Mouse (Mus musculus): ENCODE results near the gene Rnf220. TPM values are rescaled to one million over a fixed set of nuclear protein-coding genes. Genes with fewer than 3 reads are reported as not detected.

Gene Rnf220
- polyA plus RNA-seq, 1 experiment from 2014 or later: 17.3 TPM

DNA sequence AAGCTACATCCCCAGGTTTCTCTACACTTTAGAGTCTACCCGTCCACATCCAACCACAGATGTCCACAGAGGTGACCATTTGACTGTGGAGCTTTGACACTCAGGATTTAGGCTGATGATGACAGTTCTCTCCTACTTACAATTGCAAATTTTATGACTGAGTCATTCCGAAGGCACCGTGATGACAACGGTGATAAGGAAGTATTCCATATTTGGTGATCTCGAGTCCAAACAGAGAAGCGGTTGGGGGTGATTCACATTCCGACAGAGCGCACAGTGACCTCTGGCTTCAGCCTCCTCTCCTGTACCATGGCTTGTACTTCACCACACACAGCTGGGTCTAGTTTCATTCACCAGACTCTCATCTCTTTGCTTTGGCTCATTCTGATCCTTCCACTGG is 115.0 kb downstream of the Rnf220 start:
- no peak for DNase-seq

DNA sequence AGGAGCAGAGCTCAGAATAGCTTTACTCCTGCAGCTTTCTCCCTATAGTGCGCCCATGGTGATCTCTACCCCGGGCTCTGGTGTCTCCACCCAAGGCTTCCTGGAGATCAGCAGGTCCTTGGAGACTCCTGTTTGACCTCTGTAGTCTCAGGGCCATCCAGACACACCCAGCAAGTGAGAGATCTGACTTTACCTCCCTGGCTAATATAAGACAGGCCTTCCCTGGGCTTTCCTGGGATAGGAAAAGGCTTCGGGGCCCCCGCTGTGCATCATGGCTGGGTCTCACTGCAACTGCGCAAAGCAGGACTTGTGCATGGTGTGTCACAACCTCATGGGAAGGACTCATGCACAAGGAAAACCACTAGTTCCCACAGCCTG is 116.3 kb downstream of the Rnf220 start:
- no peaks in the 10 kb centered on the region for H3K4me1 ChIP-seq (ENCODE audit: insufficient read depth)
- H3K9me3 ChIP-seq (ENCODE audit: low read length): no peaks in the 10 kb centered on the region
- no peaks in the 10 kb centered on the region for H3K36me3 ChIP-seq (replicated peaks; ENCODE audit: insufficient read depth, low read length)
- ATAC-seq (no peak), DNase-seq (no peak)
- no peak for TF ChIP-seq CTCF (IDR thresholded peaks at IDR 0.05; ENCODE audit: low read depth)
- no peak for TF ChIP-seq EP300 (IDR thresholded peaks at IDR 0.05; ENCODE audit: low read depth)
- H3K27me3 ChIP-seq (ENCODE audit: insufficient read depth, low read length): no peaks in the 10 kb centered on the region
- H3K4me2 ChIP-seq (ENCODE audit: low read depth, low read length): no peak overlapping the region
- H3K4me3 ChIP-seq (ENCODE audit: low read depth, low read length): no peak overlapping the region
- no peak overlapping the region for H3K27ac ChIP-seq (ENCODE audit: low read depth)
- 88% methylated on average over 5 of the region's 5 CpGs for WGBS (ENCODE audit: insufficient replicate concordance)
- H3K9ac ChIP-seq (replicated peaks): no peak overlapping the region

More for the DNA sequence above, 115.0 kb downstream of the Rnf220 start:
- no peak overlapping the region for H3K4me3 ChIP-seq (ENCODE audit: low read depth, low read length)
- no peak for TF ChIP-seq EP300 (IDR thresholded peaks at IDR 0.05; ENCODE audit: low read depth)
- TF ChIP-seq CTCF (IDR thresholded peaks at IDR 0.05; ENCODE audit: low read depth): no peak
- no peak for ATAC-seq
- H3K9ac ChIP-seq (replicated peaks): no peak overlapping the region
- no peaks in the 10 kb centered on the region for H3K4me1 ChIP-seq (ENCODE audit: insufficient read depth)
- H3K27me3 ChIP-seq (ENCODE audit: insufficient read depth, low read length): no peaks in the 10 kb centered on the region
- 78% methylated on average over 8 of the region's 8 CpGs for WGBS (ENCODE audit: insufficient replicate concordance)
- no peaks in the 10 kb centered on the region for H3K36me3 ChIP-seq (replicated peaks; ENCODE audit: insufficient read depth, low read length)
- H3K27ac ChIP-seq (ENCODE audit: low read depth): no peak overlapping the region
- H3K4me2 ChIP-seq (ENCODE audit: low read depth, low read length): no peak overlapping the region
- H3K9me3 ChIP-seq (ENCODE audit: low read length): no peaks in the 10 kb centered on the region

DNA sequence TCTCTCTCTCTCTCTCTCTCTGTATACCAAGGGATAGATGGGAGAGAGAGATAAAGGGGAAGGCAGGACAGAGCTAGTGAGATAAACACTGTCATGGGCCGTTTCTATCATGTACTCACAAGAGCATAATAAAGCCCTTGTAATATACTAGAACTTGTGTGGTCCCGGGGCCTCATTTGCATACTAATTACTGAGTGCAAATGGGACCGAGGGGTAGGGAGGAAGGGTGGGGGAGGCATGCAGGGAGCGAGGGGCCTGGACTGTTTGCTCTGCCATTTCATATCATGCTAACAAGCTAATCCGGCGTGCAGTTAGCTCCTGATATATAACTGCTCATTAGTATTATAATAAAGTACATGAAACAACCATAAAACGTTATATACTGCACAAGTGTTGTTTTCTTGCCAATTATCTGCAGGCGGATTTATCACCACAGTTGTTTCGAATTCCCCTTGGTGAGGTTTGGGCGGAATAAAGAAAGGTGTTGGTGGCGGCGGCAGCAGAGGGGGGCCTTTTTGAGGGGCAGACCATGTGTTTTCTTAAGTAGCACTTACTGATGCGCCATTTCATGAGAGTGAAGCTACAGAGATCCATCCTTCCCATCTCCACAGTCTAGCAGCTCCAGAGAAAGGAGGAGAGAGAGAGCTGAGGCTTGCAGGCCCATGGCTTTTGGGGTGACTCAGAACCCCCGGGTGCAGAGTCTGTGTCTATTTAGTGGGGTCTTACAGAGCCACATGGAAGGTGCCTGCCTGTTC is 116.9 kb downstream of the Rnf220 start:
- Histone ChIP-seq H3K9me3 (ENCODE audit: low read length) (no peaks in the 10 kb centered on the region), H3K36me3 (replicated peaks; ENCODE audit: insufficient read depth, low read length) (no peaks in the 10 kb centered on the region), H3K4me3 (ENCODE audit: low read depth, low read length) (no peak overlapping the region), H3K9ac (replicated peaks) (no peak overlapping the region), H3K27me3 (ENCODE audit: insufficient read depth, low read length) (no peaks in the 10 kb centered on the region), H3K4me2 (ENCODE audit: low read depth, low read length) (no peak overlapping the region), H3K27ac (ENCODE audit: low read depth) (no peak overlapping the region), H3K4me1 (ENCODE audit: insufficient read depth) (no peaks in the 10 kb centered on the region)
- TF ChIP-seq CTCF (IDR thresholded peaks at IDR 0.05; ENCODE audit: low read depth) (no peak), EP300 (IDR thresholded peaks at IDR 0.05; ENCODE audit: low read depth) (no peak)
- 70% methylated on average over 14 of the region's 14 CpGs for WGBS (ENCODE audit: insufficient replicate concordance)
- DNase-seq: no peak
- no peak for ATAC-seq

DNA sequence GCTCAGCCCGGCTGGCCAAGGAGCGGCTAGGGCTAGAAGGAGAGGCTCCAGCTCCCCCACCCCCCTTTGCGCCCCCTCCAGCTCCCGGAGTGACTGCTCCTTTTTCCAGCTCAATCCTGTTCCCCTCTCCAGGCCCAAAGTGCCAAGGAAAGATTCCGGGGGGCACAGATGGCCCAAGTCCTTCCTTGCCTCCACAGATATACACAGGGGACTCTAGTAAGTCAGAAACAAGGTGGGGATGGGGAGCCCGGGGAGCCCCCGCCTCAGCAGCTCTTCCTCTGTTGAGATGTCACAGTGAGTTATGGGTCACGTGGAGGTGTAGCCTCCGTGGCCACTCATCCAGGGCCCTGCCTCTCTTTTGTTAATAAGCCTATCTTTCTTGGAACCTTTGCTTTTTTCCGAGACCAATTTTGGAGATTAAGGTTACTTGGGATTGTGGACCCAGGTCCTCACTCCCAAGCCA is 122.7 kb downstream of the Rnf220 start:
- H3K27ac ChIP-seq (ENCODE audit: low read depth): no peak overlapping the region
- peaks cover 5% of the 10 kb centered on the region; the same call in 1 of the 2 replicates for H3K4me1 ChIP-seq (ENCODE audit: insufficient read depth)
- H3K4me3 ChIP-seq (ENCODE audit: low read depth, low read length): no peak overlapping the region
- no peak overlapping the region for H3K9ac ChIP-seq (replicated peaks)
- no peaks in the 10 kb centered on the region for H3K9me3 ChIP-seq (ENCODE audit: low read length)
- WGBS (ENCODE audit: insufficient replicate concordance): 68% methylated on average over 10 of the region's 10 CpGs
- H3K27me3 ChIP-seq (ENCODE audit: insufficient read depth, low read length): no peaks in the 10 kb centered on the region; the same call in 1 of the 2 replicates
- no peak overlapping the region for H3K4me2 ChIP-seq (ENCODE audit: low read depth, low read length)
- no peaks in the 10 kb centered on the region for H3K36me3 ChIP-seq (replicated peaks; ENCODE audit: insufficient read depth, low read length)
- no peak for ATAC-seq
- TF ChIP-seq EP300 (IDR thresholded peaks at IDR 0.05; ENCODE audit: low read depth) (no peak), CTCF (IDR thresholded peaks at IDR 0.05; ENCODE audit: low read depth) (no peak)
- DNase-seq: no peak

DNA sequence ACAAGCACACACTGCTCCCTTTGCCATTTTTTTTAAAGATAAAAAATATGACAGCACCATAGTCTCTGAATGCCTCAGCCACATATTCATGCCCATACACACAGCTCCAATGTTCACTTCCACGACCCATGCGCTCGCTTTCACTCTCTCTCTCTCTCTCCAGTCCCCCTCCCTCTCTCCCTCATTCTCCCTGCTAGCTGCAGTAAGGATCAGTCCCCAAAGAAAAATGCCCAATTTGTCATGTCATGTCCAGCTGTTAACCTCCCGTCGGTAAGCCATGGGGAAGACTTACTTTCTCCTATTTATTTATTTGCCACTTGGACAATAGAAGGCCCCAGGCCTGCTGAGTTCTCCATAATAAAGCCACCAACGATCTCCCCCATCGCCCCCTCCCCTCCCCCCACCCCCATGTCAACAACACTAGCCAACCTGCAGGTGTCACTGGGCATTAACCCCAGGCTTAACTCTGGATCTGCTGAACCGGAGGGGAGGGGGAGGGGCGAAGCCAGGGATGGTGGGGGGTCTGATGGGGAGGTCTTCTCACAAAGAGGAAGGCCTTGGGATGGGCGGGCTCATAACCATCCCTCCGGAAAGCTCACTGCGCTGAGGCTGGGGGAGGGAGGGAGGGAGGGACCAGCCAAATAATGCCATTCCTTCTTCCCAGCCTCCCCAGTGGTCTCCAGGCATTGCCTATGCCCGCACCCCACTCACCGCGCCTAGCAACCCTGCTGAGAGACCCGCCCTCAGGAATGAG is 123.4 kb downstream of the Rnf220 start:
- no peak for DNase-seq
- Histone ChIP-seq H3K27me3 (ENCODE audit: insufficient read depth, low read length) (no peaks in the 10 kb centered on the region; the same call in 1 of the 2 replicates), H3K9ac (replicated peaks) (no peak overlapping the region), H3K4me1 (ENCODE audit: insufficient read depth) (peaks cover 5% of the 10 kb centered on the region; the same call in 1 of the 2 replicates), H3K4me2 (ENCODE audit: low read depth, low read length) (no peak overlapping the region), H3K27ac (ENCODE audit: low read depth) (no peak overlapping the region), H3K4me3 (ENCODE audit: low read depth, low read length) (no peak overlapping the region), H3K36me3 (replicated peaks; ENCODE audit: insufficient read depth, low read length) (no peaks in the 10 kb centered on the region), H3K9me3 (ENCODE audit: low read length) (no peaks in the 10 kb centered on the region)
- TF ChIP-seq CTCF (IDR thresholded peaks at IDR 0.05; ENCODE audit: low read depth) (no peak), EP300 (IDR thresholded peaks at IDR 0.05; ENCODE audit: low read depth) (no peak)
- no peak for ATAC-seq
- WGBS (ENCODE audit: insufficient replicate concordance): 45% methylated on average over 16 of the region's 16 CpGs

DNA sequence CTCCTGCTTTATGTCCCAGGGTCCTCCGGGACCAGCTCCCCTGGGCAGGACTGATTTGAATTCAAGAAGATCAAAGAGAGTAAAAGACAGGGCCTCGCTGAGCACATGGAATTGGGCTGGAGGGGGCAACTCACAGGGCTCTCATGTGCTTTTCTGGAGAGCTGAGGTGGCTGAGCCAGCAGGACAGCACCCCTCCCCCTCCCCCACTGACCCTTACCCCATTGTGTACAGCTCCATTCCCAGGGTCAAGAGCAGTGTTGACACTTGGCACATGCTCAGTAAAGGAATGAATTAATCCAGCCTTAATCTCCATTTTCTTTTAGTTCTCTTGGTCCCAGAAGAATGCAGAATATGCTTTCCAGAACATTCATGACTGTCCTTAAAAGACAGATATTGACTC is 125.0 kb downstream of the Rnf220 start:
- Histone ChIP-seq H3K27ac (ENCODE audit: low read depth) (no peak overlapping the region), H3K9me3 (ENCODE audit: low read length) (no peaks in the 10 kb centered on the region), H3K36me3 (replicated peaks; ENCODE audit: insufficient read depth, low read length) (no peaks in the 10 kb centered on the region), H3K27me3 (ENCODE audit: insufficient read depth, low read length) (no peaks in the 10 kb centered on the region; the same call in 1 of the 2 replicates), H3K4me2 (ENCODE audit: low read depth, low read length) (no peak overlapping the region), H3K4me3 (ENCODE audit: low read depth, low read length) (no peak overlapping the region), H3K9ac (replicated peaks) (no peak overlapping the region), H3K4me1 (ENCODE audit: insufficient read depth) (peaks cover 5% of the 10 kb centered on the region; the same call in 1 of the 2 replicates)
- no peak for TF ChIP-seq CTCF (IDR thresholded peaks at IDR 0.05; ENCODE audit: low read depth)
- WGBS (ENCODE audit: insufficient replicate concordance): 37% methylated on average over 2 of the region's 2 CpGs
- ATAC-seq: peak; percentile 79
- DNase-seq: peak; percentile 54

Measured in liver, postnatal 0 days (tissue).